Mouse (Mus musculus) lung, postnatal 25 days (tissue): ENCODE data around the gene Fbxo8.

Source experiments
- DNase-seq: peaks from one replicate; pipeline ENCODE4 v3.0.0; 2022; ENCODE audit warnings: low spot score

Gene Fbxo8

GRCm38 (mm10) chr8:56550558-56551360 lies at the start of gene Fbxo8, which contains the start of gene Cep44:
Gene Fbxo8, plus strand, starts transcription at chr8:56551090.
Gene Cep44, minus strand, starts transcription at chr8:56551047.
- peak; percentile 84 for DNase-seq

- no peak for DNase-seq
Measured at GRCm38 (mm10) chr8:56501911-56502310, 49.0 kb upstream of the Fbxo8 start.

GRCm38 (mm10) chr8:56508318-56508951 lies 42.5 kb upstream of the Fbxo8 start:
- no peak for DNase-seq

GRCm38 (mm10) chr8:56508952-56509479 lies 41.9 kb upstream of the Fbxo8 start:
- no peak for DNase-seq

- no peak for DNase-seq
Measured at GRCm38 (mm10) chr8:56518848-56519247, 32.0 kb upstream of the Fbxo8 start.

- no peak for DNase-seq
Measured at GRCm38 (mm10) chr8:56520249-56520648, 30.6 kb upstream of the Fbxo8 start.

- no peak for DNase-seq
Measured at GRCm38 (mm10) chr8:56521051-56521450, 29.8 kb upstream of the Fbxo8 start.

- DNase-seq = no peak
Measured at GRCm38 (mm10) chr8:56528869-56529268, 22.0 kb upstream of the Fbxo8 start.

- DNase-seq = peak; percentile 29
Measured at GRCm38 (mm10) chr8:56530359-56530758, 20.5 kb upstream of the Fbxo8 start.

GRCm38 (mm10) chr8:56540706-56541105 lies 10.2 kb upstream of the Fbxo8 start:
- no peak for DNase-seq

- DNase-seq = no peak
Measured at GRCm38 (mm10) chr8:56547866-56548265, 3.0 kb upstream of the Fbxo8 start.

GRCm38 (mm10) chr8:56551361-56551852 lies 517 bp downstream of the Fbxo8 start:
- peak; percentile 94 for DNase-seq

GRCm38 (mm10) chr8:56552045-56552444 lies 1.2 kb downstream of the Fbxo8 start:
- no peak for DNase-seq

GRCm38 (mm10) chr8:56552551-56553103 lies 1.7 kb downstream of the Fbxo8 start:
- no peak for DNase-seq

GRCm38 (mm10) chr8:56564399-56565047 lies 13.6 kb downstream of the Fbxo8 start:
- no peak for DNase-seq

GRCm38 (mm10) chr8:56566856-56567255 lies 16.0 kb downstream of the Fbxo8 start:
- DNase-seq = no peak

- no peak for DNase-seq
Measured at GRCm38 (mm10) chr8:56580918-56581317, 30.0 kb downstream of the Fbxo8 start.

GRCm38 (mm10) chr8:56582841-56583240 lies 32.0 kb downstream of the Fbxo8 start:
- peak; percentile 8 for DNase-seq

GRCm38 (mm10) chr8:56589004-56589403 lies 38.1 kb downstream of the Fbxo8 start:
- no peak for DNase-seq

GRCm38 (mm10) chr8:56591084-56591483 lies 40.2 kb downstream of the Fbxo8 start:
- peak; percentile 10 for DNase-seq

- DNase-seq = no peak
Measured at GRCm38 (mm10) chr8:56591502-56591901, 40.6 kb downstream of the Fbxo8 start.

- no peak for DNase-seq
Measured at GRCm38 (mm10) chr8:56606481-56606880, 55.6 kb downstream of the Fbxo8 start.
